Mouse (Mus musculus) spleen, postnatal 36 days (tissue): Measurements from ENCODE around the gene Lrguk.

Experiments
- DNase-seq, 2 experiments: peaks; one replicate each; pipeline ENCODE4 v3.0.0; 2022; ENCODE audit warnings: low spot score in 2 of 2, mixed read lengths in 1 of 2

The Lrguk gene

DNA sequence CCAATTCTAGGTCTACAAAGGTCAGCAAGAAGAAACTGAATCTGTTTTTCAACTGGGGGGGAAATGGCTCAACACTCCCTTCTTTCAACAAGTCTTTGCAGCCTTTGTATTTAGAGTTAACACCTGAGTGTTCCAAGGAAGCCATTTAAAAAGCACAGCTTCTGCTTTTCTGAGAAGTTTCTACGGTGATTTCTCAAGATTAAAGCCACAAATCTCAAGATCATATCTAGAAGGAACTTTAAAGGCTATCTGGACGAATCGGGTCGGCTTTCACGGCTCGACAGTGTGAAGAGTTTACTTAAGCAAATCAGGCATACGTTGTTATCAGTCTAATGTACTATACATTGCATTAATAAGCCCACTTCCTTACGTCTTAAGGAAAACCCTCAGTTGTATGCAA is 145.5 kb downstream of the Lrguk start:
- DNase-seq = no peak

- DNase-seq = peak in 1 of 2 experiments; percentile 16
Observed at GRCm38 (mm10) chr6:34176111-34176863, 147.0 kb downstream of the Lrguk start.

DNA sequence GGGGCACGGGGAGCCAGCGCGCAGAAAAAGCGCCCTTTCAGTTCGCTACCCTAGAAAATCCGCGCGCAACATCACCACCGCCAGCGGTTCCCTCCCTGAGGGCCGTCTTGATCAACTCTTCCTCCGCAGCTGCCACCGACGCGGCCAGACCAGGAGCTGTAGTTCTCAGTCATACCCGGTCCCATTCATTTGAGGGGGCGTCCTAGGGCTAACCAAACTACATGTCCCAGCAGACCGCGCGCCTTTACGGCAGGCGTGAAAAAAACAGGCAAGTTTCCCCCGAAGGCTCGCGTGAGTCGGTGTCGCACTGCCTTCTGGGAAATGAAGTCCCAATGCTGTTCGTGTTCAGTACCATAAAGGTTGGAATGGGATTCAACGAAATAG is 147.6 kb downstream of the Lrguk start, which contains the start of gene Slc35b4:
TSS of gene Slc35b4 (minus strand) at position 248 of the 384 bp plus-strand sequence.
- peak; percentile 94 to 96 for DNase-seq

GRCm38 (mm10) chr6:34179007-34179406 is 149.8 kb downstream of the Lrguk start:
- DNase-seq = no peak

DNA sequence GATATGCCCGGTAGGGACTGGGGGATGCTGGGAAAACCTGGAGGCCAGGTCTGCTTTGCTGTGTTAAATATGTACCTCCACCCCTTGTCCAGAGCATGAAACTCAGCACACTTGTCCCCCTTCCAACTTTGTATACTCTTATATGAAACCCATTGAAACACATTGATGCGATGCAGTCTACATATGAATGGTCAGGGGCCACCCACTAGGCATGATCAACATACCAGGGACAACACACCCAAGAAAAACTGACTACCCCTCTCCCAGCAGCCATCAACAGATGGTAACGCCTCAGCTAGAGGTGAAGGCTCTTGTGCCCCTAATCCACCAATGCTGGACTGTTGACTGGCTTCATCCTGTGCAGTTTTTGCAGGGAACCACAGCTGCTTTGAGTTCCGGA is 150.7 kb downstream of the Lrguk start:
- DNase-seq = no peak

- no peak for DNase-seq
Observed at GRCm38 (mm10) chr6:34181961-34182360, 152.7 kb downstream of the Lrguk start.

DNA sequence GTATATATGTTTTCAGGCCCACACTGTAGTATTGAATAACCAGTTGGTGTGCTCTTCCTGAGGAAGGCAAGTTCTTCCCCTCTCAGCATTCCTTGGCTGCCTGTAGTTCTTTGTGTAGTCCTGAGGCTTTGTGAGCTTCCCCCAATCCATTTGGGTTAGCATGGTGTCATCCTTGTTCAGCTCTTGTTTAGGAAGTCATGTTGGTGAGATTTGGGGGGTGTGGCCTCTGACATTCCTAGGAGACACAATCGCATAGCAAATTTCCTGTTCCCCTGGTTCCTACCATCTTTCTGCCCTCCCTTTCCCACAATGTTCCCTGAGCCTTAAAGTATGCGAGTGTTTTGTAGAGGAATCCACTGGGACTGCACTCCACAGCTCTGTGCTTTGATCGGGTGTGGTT is 154.1 kb downstream of the Lrguk start:
- no peak for DNase-seq
